Comparison of ENCODE assay signal across 9 mouse cellular contexts in the genomic region with DNA sequence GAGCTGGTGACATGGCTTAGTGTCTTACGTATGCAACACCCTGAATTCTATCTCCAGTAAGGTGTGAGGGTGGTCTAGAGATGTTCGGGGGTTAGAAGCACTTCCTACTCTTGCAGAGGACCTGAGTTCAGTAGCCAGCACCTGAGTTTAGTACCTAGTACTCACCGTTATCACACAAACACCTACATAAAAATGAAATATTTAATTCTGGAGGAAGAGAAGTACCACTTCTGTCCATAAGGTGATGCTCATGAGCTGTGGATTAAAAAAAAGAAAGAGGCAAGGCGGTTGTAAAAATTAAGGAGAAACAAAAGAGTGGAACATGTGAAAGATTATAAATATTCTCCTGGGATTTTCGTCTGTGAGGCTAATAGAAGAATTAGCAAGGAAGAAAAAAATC. TPM values are rescaled to one million over a fixed set of nuclear protein-coding genes. Genes with fewer than 3 reads are reported as not detected.
A peak's percentile ranks its signal among the peaks of the same experiment; 100 is the strongest.
DNase-seq lines count a peak whose midpoint lies in the region; ATAC-seq and TF ChIP-seq lines count a peak whose summit lies in the region.
"Had no signal": no experiment of that assay in that cellular context is flagged by ENCODE, and none has a peak within 500 bp of the region (broad histone marks: within the 10 kb centered on the region; RNA-seq: fewer than 3 reads in every experiment).

No protein-coding gene starts in this region.

- peaks cover 8% of the 10 kb centered on the region; the same call in 1 of the 2 replicates for H3K27me3 ChIP-seq in forebrain, embryonic 10.5 days (ENCODE audit: poor library complexity, severe bottlenecking)
- no peaks in the 10 kb centered on the region for H3K27me3 ChIP-seq in limb, embryonic 12.5 days
- no peaks in the 10 kb centered on the region for H3K27me3 ChIP-seq in neural tube, embryonic 14.5 days (ENCODE audit: control insufficient read depth, insufficient read depth, low read length)

- H3K4me2 ChIP-seq in limb, embryonic 12.5 days = no peak overlapping the region
- H3K4me2 ChIP-seq in neural tube, embryonic 14.5 days (ENCODE audit: low read depth, low read length) = no peak overlapping the region

- intact Hi-C loops in heart, postnatal 36 days (cut with DNase I) = loop anchor here (1.0 kb wide), 2 partner anchors 23 to 66 kb away; no protein-coding TSS in a partner anchor

- peak; percentile 48 for DNase-seq in heart, adult 8-10 months (ENCODE audit: low spot score)
- no peak for DNase-seq in heart, postnatal 36 days
- no peak for DNase-seq in ES-E14 (ENCODE audit: low read depth, low spot score)
- DNase-seq in forebrain, embryonic 10.5 days (ENCODE audit: extremely low spot score, low spot score) = no peak
- DNase-seq in thymus, postnatal 25 days = no peak
- no peak for DNase-seq in spleen, adult 18-20 months

- no peak for ATAC-seq in limb, embryonic 12.5 days (ENCODE audit: insufficient number of reproducible peaks, insufficient read depth, low FRiP score, low TSS enrichment, low read depth)
- ATAC-seq in neural tube, embryonic 14.5 days (ENCODE audit: low read depth) = no peak

- H3K9me3 ChIP-seq in ES-E14 (ENCODE audit: control insufficient read depth, insufficient read depth, low read depth, low read length) = no peaks in the 10 kb centered on the region
- H3K9me3 ChIP-seq in forebrain, embryonic 10.5 days = no peaks in the 10 kb centered on the region
- no peaks in the 10 kb centered on the region for H3K9me3 ChIP-seq in limb, embryonic 12.5 days
- no peaks in the 10 kb centered on the region for H3K9me3 ChIP-seq in neural tube, embryonic 14.5 days (ENCODE audit: control insufficient read depth, low read length)

- in situ Hi-C loops in ES-E14 (cut with MboI; ENCODE audit: low sequenced_read_pairs in 2 of 2, unreplicated experiment in 2 of 2) = loop anchor here in 1 of 2 experiments (25.0 kb wide), 1 partner anchor 91 kb away; no protein-coding TSS in a partner anchor

- H3K4me1 ChIP-seq in ES-E14 (ENCODE audit: control insufficient read depth in 2 of 2, insufficient read depth in 2 of 2, low read length in 2 of 2, poor library complexity in 1 of 2) = peaks cover 8 to 13% of the 10 kb centered on the region in 2 experiments; a peak in 3 of 4 replicates
- peaks cover 44% of the 10 kb centered on the region for H3K4me1 ChIP-seq in forebrain, embryonic 10.5 days
- H3K4me1 ChIP-seq in limb, embryonic 12.5 days (replicated peaks) = peaks cover 47% of the 10 kb centered on the region
- peaks cover 13% of the 10 kb centered on the region; the same call in 1 of the 2 replicates for H3K4me1 ChIP-seq in neural tube, embryonic 14.5 days (ENCODE audit: control insufficient read depth, insufficient read depth, low read length)

- H3K4me3 ChIP-seq in ES-E14 (ENCODE audit: insufficient read depth in 1 of 2, low read depth in 1 of 2, low read length in 2 of 2, poor library complexity in 1 of 2, severe bottlenecking in 1 of 2) = no peak overlapping the region
- no peak overlapping the region for H3K4me3 ChIP-seq in forebrain, embryonic 10.5 days
- no peak overlapping the region for H3K4me3 ChIP-seq in limb, embryonic 12.5 days (replicated peaks)
- no peak overlapping the region for H3K4me3 ChIP-seq in neural tube, embryonic 14.5 days (ENCODE audit: low read depth, low read length)

- no peaks in the 10 kb centered on the region for H3K36me3 ChIP-seq in ES-E14 (ENCODE audit: control insufficient read depth, insufficient read depth, low read length, poor library complexity, severe bottlenecking)
- no peaks in the 10 kb centered on the region for H3K36me3 ChIP-seq in forebrain, embryonic 10.5 days (replicated peaks)
- H3K36me3 ChIP-seq in limb, embryonic 12.5 days = no peaks in the 10 kb centered on the region
- no peaks in the 10 kb centered on the region for H3K36me3 ChIP-seq in neural tube, embryonic 14.5 days (ENCODE audit: control insufficient read depth, insufficient read depth, low read length)

- H3K27ac ChIP-seq in ES-E14 (ENCODE audit: insufficient read depth, low read depth, low read length, poor library complexity, severe bottlenecking) = no peak overlapping the region
- peak overlapping the region; percentile 83 for H3K27ac ChIP-seq in forebrain, embryonic 10.5 days
- H3K27ac ChIP-seq in limb, embryonic 12.5 days = peak overlapping the region; percentile 94
- H3K27ac ChIP-seq in neural tube, embryonic 14.5 days (ENCODE audit: low read depth, low read length) = 0 out of 2 replicates have a peak overlapping the region, but pooled peaks have one; percentile 60

- WGBS in forebrain, embryonic 10.5 days = 37% methylated on average over 5 of the region's 5 CpGs
- WGBS in limb, embryonic 12.5 days = 46% methylated on average over 5 of the region's 5 CpGs
- WGBS in neural tube, embryonic 14.5 days = 36% methylated on average over 5 of the region's 5 CpGs

- no peak overlapping the region for H3K9ac ChIP-seq in ES-E14 (ENCODE audit: insufficient read depth, low read depth, low read length, poor library complexity, severe bottlenecking)
- no peak overlapping the region for H3K9ac ChIP-seq in limb, embryonic 12.5 days (replicated peaks)
- no peak overlapping the region for H3K9ac ChIP-seq in neural tube, embryonic 14.5 days (replicated peaks; ENCODE audit: low read depth, low read length)

TF ChIP-seq in ES-E14, 5 proteins besides CTCF, POLR2A, EP300 and RAD21:
- peak; percentile 94 for TF ChIP-seq ZNF384 (IDR thresholded peaks at IDR 0.05; ENCODE audit: low read depth, low read length)
- no peak for TF ChIP-seq CHD2 (IDR thresholded peaks at IDR 0.05; ENCODE audit: low read depth, low read length)

RNA-seq across cellular contexts. Expression of gene Rimklb, which starts 2.1 kb away (rescaled TPM):
- under 1 TPM in 1 of 4 experiments, not detected in 3; 0.23 TPM for total RNA-seq in heart, adult 8-10 months (2022)
- total RNA-seq in heart, postnatal 36 days (2021) = under 1 TPM in 1 of 2 experiments, not detected in 1; 0.72 TPM
- 36.3 and 54.4 TPM in 2 replicates for total RNA-seq in ES-E14 (2012; rRNA removed)
- polyA plus RNA-seq in forebrain, embryonic 10.5 days (2016; fragmentation: Nextera tagmentation; extraction: Ambion mirVana) = 43.0 and 44.4 TPM in 2 replicates
- polyA plus RNA-seq in limb, embryonic 12.5 days (2016; fragmentation: Nextera tagmentation; extraction: Ambion mirVana) = 52.6 and 57.0 TPM in 2 replicates
- 123 and 125 TPM in 2 replicates for polyA plus RNA-seq in neural tube, embryonic 14.5 days (2014; fragmentation: Nextera tagmentation; extraction: Ambion mirVana)

RNA-seq across cellular contexts. Expression of gene Mfap5, which starts 9.1 kb away (rescaled TPM):
- 10 to 100 TPM; 15.7 to 18.2 (median 18.0) TPM for total RNA-seq in heart, adult 8-10 months (2022)
- 10 to 100 TPM; 41.3 to 43.4 TPM for total RNA-seq in heart, postnatal 36 days (2021)
- total RNA-seq in ES-E14 (2012; rRNA removed) = 7.1 and 8.7 TPM in 2 replicates
- polyA plus RNA-seq in forebrain, embryonic 10.5 days (2016; fragmentation: Nextera tagmentation; extraction: Ambion mirVana) = 0.12 and 0.42 TPM in 2 replicates
- polyA plus RNA-seq in limb, embryonic 12.5 days (2016; fragmentation: Nextera tagmentation; extraction: Ambion mirVana) = 1.2 and 2.1 TPM in 2 replicates
- polyA plus RNA-seq in neural tube, embryonic 14.5 days (2014; fragmentation: Nextera tagmentation; extraction: Ambion mirVana) = 1.8 and 5.5 TPM in 2 replicates

RNA-seq across cellular contexts. Expression of gene Aicda, which starts 57.1 kb away (rescaled TPM):
- total RNA-seq in heart, adult 8-10 months (2022) = not detected
- total RNA-seq in heart, postnatal 36 days (2021) = not detected
- total RNA-seq in ES-E14 (2012; rRNA removed) = 0.32 and 0.76 TPM in 2 replicates
- not detected in 2 replicates for polyA plus RNA-seq in forebrain, embryonic 10.5 days (2016; fragmentation: Nextera tagmentation; extraction: Ambion mirVana)
- 0.34 and 0.36 TPM in 2 replicates for polyA plus RNA-seq in limb, embryonic 12.5 days (2016; fragmentation: Nextera tagmentation; extraction: Ambion mirVana)
- 0.99 and 1.1 TPM in 2 replicates for polyA plus RNA-seq in neural tube, embryonic 14.5 days (2014; fragmentation: Nextera tagmentation; extraction: Ambion mirVana)
- polyA plus RNA-seq: testis, adult 2 months had no signal

Comparison
In these comparisons a context has a peak if more than half of its experiments do, and no peak if none do; other contexts are left out.
1. RNA of gene Rimklb, which starts 2.1 kb away (total RNA-seq): 36.3 to 54.4 TPM in ES-E14; 0.72 TPM in heart, postnatal 36 days and 0.23 TPM in heart, adult 8-10 months; every median in the first group is over 10 times any median in the second.